Mouse (Mus musculus): ENCODE measurements around the gene Rpl18. TPM values are rescaled to one million over a fixed set of nuclear protein-coding genes. Genes with fewer than 3 reads are reported as not detected.

The Rpl18 gene
- total RNA-seq, 1 experiment = 3,487 TPM

DNA sequence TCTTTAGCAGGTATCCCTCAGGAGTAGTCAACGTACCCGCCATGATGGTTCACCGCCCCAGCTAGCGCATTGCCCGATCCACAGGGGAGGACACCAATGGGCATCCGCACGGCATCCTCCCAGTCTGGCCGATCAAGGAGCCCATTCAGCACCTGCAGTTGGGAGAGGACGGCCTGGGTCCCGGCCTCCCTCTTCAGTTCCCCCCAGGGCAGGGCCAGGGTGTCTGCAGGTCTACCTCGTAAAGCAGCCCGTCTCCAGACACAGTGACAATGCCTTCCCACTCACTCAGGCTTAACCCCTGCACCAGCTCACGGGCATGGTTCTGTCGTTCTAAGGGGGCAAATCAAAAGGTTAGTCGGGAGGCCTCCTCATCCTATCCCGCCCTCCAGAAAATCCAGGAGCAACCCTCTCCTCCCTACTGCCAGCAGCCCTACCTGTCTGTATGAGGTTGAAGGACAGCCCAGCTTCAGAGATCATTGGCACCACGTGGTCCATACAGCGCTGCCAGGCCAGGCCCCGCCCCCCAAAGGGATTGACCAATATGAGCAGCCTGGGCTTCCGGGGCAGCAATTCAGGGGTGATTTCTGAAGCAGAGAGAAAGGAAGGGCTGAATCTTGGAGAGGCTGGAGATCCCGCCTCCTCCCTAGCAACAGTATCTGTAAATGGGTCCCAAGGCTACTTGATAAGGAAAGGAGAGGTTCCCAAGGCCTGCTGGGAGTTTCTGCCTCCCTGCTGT is 3.1 kb upstream of the Rpl18 start:
- no peak overlapping the region for H3K4me3 ChIP-seq (ENCODE audit: insufficient read depth in 1 of 2, low read depth in 1 of 2, low read length in 2 of 2, poor library complexity in 1 of 2, severe bottlenecking in 1 of 2)
- H3K9me3 ChIP-seq (ENCODE audit: control insufficient read depth, insufficient read depth, low read depth, low read length) = no peaks in the 10 kb centered on the region
- in situ Hi-C loops (cut with MboI; ENCODE audit: low sequenced_read_pairs in 2 of 2, unreplicated experiment in 2 of 2) = no loop called here
- peaks cover 29% of the 10 kb centered on the region for H3K36me3 ChIP-seq (ENCODE audit: control insufficient read depth, insufficient read depth, low read length, poor library complexity, severe bottlenecking)
- peaks cover 5 to 34% of the 10 kb centered on the region in 2 experiments; a peak in 3 of 4 replicates for H3K4me1 ChIP-seq (ENCODE audit: control insufficient read depth in 2 of 2, insufficient read depth in 2 of 2, low read length in 2 of 2, poor library complexity in 1 of 2)
- H3K9ac ChIP-seq (ENCODE audit: insufficient read depth, low read depth, low read length, poor library complexity, severe bottlenecking) = no peak overlapping the region
- TF ChIP-seq MAFK (IDR thresholded peaks at IDR 0.05; ENCODE audit: insufficient read depth, low read depth, low read length) (no peak), CHD2 (IDR thresholded peaks at IDR 0.05; ENCODE audit: low read depth, low read length) (no peak), ZNF384 (IDR thresholded peaks at IDR 0.05; ENCODE audit: low read depth, low read length) (no peak), HCFC1 (IDR thresholded peaks at IDR 0.05; ENCODE audit: borderline replicate concordance, insufficient read depth, low read length) (no peak), ZC3H11A (IDR thresholded peaks at IDR 0.05; ENCODE audit: borderline replicate concordance, low read depth, low read length) (no peak)
- DNase-seq (ENCODE audit: low read depth, low spot score) = no peak
- no peak overlapping the region for H3K27ac ChIP-seq (ENCODE audit: insufficient read depth, low read depth, low read length, poor library complexity, severe bottlenecking)

DNA sequence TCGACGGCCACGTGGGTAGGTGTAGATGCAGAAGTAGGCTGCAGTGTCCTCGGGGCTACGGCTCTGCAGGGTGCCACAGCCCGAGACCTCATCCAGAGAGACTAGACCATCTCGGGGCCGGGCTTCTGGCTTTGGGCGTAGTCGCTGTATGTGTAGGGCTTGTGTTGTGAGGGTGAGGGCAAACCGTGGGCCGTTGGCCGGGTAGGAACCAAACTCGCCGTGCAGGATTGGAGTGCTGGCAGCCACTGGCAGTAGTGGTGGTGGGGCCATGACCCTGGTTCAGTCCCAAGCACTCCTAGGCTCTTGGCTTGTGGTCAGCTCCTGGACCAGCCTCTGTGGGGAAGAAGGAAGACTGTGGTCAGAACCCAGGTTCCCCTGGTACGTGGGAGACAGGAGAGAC is 1.9 kb upstream of the Rpl18 start:
- in situ Hi-C loops (cut with MboI; ENCODE audit: low sequenced_read_pairs in 2 of 2, unreplicated experiment in 2 of 2) = no loop called here
- DNase-seq (ENCODE audit: low read depth, low spot score) = no peak
- H3K36me3 ChIP-seq (ENCODE audit: control insufficient read depth, insufficient read depth, low read length, poor library complexity, severe bottlenecking) = peaks cover 31% of the 10 kb centered on the region
- no peak overlapping the region for H3K4me3 ChIP-seq (ENCODE audit: insufficient read depth in 1 of 2, low read depth in 1 of 2, low read length in 2 of 2, poor library complexity in 1 of 2, severe bottlenecking in 1 of 2)
- TF ChIP-seq ZC3H11A (IDR thresholded peaks at IDR 0.05; ENCODE audit: borderline replicate concordance, low read depth, low read length) = no peak
- TF ChIP-seq HCFC1 (IDR thresholded peaks at IDR 0.05; ENCODE audit: borderline replicate concordance, insufficient read depth, low read length) = no peak
- no peak for TF ChIP-seq MAFK (IDR thresholded peaks at IDR 0.05; ENCODE audit: insufficient read depth, low read depth, low read length)
- H3K9me3 ChIP-seq (ENCODE audit: control insufficient read depth, insufficient read depth, low read depth, low read length) = no peaks in the 10 kb centered on the region
- no peak overlapping the region for H3K9ac ChIP-seq (ENCODE audit: insufficient read depth, low read depth, low read length, poor library complexity, severe bottlenecking)
- H3K27ac ChIP-seq (ENCODE audit: insufficient read depth, low read depth, low read length, poor library complexity, severe bottlenecking) = no peak overlapping the region
- peaks cover 0 to 28% of the 10 kb centered on the region in 2 experiments; a peak in 2 of 4 replicates for H3K4me1 ChIP-seq (ENCODE audit: control insufficient read depth in 2 of 2, insufficient read depth in 2 of 2, low read length in 2 of 2, poor library complexity in 1 of 2)

DNA sequence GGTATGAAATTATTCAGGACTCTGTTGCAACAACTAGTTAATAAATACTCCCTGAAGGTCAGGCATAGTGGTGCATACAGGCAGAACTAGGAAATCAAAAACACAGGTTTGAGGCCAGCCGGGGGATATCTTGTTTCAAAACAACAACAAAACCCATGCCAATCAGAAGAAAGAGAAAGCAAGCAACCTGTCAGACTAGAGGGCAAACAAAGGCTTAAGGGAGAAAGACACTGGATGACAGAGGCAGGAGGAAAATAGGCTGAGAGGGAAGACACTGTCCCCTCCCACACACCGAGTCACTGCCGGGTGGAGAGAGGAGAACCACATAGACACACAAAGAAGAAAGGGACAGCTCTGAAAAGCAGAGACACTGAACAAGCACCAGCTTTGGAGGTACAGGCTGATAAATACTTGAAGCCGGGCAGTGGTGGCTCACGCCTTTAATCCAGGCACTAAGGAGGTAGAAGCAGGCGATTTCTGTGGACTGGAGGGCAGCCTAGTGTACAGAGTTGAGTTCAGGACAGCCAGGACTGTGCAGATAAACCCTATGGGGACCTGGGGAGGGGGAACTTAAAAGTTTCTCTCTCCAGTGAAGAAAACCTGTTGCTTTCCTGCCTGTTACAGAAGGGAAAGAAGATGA is 1.3 kb upstream of the Rpl18 start:
- H3K27ac ChIP-seq (ENCODE audit: insufficient read depth, low read depth, low read length, poor library complexity, severe bottlenecking) = no peak overlapping the region
- in situ Hi-C loops (cut with MboI; ENCODE audit: low sequenced_read_pairs in 2 of 2, unreplicated experiment in 2 of 2) = no loop called here
- peaks cover 0 to 25% of the 10 kb centered on the region in 2 experiments; a peak in 2 of 4 replicates for H3K4me1 ChIP-seq (ENCODE audit: control insufficient read depth in 2 of 2, insufficient read depth in 2 of 2, low read length in 2 of 2, poor library complexity in 1 of 2)
- no peak for TF ChIP-seq MAFK (IDR thresholded peaks at IDR 0.05; ENCODE audit: insufficient read depth, low read depth, low read length)
- TF ChIP-seq HCFC1 (IDR thresholded peaks at IDR 0.05; ENCODE audit: borderline replicate concordance, insufficient read depth, low read length) = no peak
- TF ChIP-seq CHD2 (IDR thresholded peaks at IDR 0.05; ENCODE audit: low read depth, low read length) = no peak
- no peak for TF ChIP-seq ZC3H11A (IDR thresholded peaks at IDR 0.05; ENCODE audit: borderline replicate concordance, low read depth, low read length)
- TF ChIP-seq ZNF384 (IDR thresholded peaks at IDR 0.05; ENCODE audit: low read depth, low read length) = no peak
- peak overlapping the region in 1 of 2 experiments; percentile 76; a peak in 1 of 4 replicates for H3K4me3 ChIP-seq (ENCODE audit: insufficient read depth in 1 of 2, low read depth in 1 of 2, low read length in 2 of 2, poor library complexity in 1 of 2, severe bottlenecking in 1 of 2)
- no peak for DNase-seq (ENCODE audit: low read depth, low spot score)
- no peaks in the 10 kb centered on the region for H3K9me3 ChIP-seq (ENCODE audit: control insufficient read depth, insufficient read depth, low read depth, low read length)
- peaks cover 37% of the 10 kb centered on the region for H3K36me3 ChIP-seq (ENCODE audit: control insufficient read depth, insufficient read depth, low read length, poor library complexity, severe bottlenecking)
- H3K9ac ChIP-seq (ENCODE audit: insufficient read depth, low read depth, low read length, poor library complexity, severe bottlenecking) = no peak overlapping the region; the same call in 1 of the 2 replicates

DNA sequence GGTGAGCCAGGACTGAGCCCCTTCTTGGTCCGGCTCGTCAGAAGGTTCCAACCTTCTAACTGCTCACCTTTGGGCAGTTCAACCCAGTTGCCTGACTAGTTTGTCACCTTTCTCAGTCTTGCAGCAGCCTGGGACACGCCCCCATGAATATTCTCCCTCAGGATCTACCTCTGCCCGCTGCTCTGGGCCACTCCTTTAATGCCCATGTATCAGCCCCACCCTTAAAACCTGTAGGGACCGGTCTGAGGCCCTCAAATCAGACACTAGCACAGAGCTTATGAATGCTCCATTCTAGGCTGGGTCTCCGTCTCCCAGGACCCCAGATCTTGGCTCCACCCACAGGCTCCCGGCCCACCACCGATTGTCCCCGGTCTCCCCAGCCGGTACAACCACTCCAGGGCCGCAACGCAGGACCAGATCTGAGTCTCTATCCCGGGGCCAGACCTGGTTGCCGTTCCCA is 597 bp upstream of the Rpl18 start:
- peak overlapping the region; percentile 40; the same call in 1 of the 2 replicates for H3K27ac ChIP-seq (ENCODE audit: insufficient read depth, low read depth, low read length, poor library complexity, severe bottlenecking)

More for the DNA sequence above, 597 bp upstream of the Rpl18 start:
- TF ChIP-seq HCFC1 (IDR thresholded peaks at IDR 0.05; ENCODE audit: borderline replicate concordance, insufficient read depth, low read length) (no peak), ZC3H11A (IDR thresholded peaks at IDR 0.05; ENCODE audit: borderline replicate concordance, low read depth, low read length) (no peak), MAFK (IDR thresholded peaks at IDR 0.05; ENCODE audit: insufficient read depth, low read depth, low read length) (no peak), ZNF384 (IDR thresholded peaks at IDR 0.05; ENCODE audit: low read depth, low read length) (no peak), CHD2 (IDR thresholded peaks at IDR 0.05; ENCODE audit: low read depth, low read length) (no peak)
- in situ Hi-C loops (cut with MboI; ENCODE audit: low sequenced_read_pairs in 2 of 2, unreplicated experiment in 2 of 2) = no loop called here
- Histone ChIP-seq H3K36me3 (ENCODE audit: control insufficient read depth, insufficient read depth, low read length, poor library complexity, severe bottlenecking) (peaks cover 43% of the 10 kb centered on the region), H3K4me3 (ENCODE audit: insufficient read depth in 1 of 2, low read depth in 1 of 2, low read length in 2 of 2, poor library complexity in 1 of 2, severe bottlenecking in 1 of 2) (peak overlapping the region; percentile 76 to 95), H3K9me3 (ENCODE audit: control insufficient read depth, insufficient read depth, low read depth, low read length) (no peaks in the 10 kb centered on the region), H3K4me1 (ENCODE audit: control insufficient read depth in 2 of 2, insufficient read depth in 2 of 2, low read length in 2 of 2, poor library complexity in 1 of 2) (peaks cover 0 to 25% of the 10 kb centered on the region in 2 experiments; a peak in 2 of 4 replicates), H3K9ac (ENCODE audit: insufficient read depth, low read depth, low read length, poor library complexity, severe bottlenecking) (peak overlapping the region; percentile 75)
- no peak for DNase-seq (ENCODE audit: low read depth, low spot score)
